Mouse (Mus musculus) ovary, postnatal 10 days (tissue): ENCODE data around the gene Ubl4b.
A peak's percentile ranks its signal among the peaks of the same experiment; 100 is the strongest.

ENCODE experiments used
- DNase-seq: peaks from one replicate; pipeline ENCODE4 v3.0.0; 2022; ENCODE audit warnings: low spot score

The Ubl4b gene

DNA sequence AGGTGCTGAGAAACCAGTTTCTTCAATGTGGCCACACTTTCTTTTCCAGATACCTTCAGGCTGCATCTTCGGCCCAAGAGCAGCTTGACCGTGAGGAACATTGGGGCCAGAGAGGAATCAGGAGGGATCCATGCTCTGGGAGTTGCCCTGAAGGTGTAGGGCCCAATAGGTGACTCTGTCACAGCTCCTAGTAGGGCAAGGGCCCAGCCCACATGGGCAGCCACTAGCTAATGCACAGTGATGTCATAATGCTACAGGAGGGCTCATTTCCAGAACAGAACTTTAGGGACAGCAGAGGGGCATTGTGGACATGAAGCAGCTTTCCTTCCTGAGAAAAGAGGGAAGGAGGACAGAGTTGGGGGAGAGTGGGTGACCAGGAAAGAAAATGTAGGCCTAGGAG lies at the start of gene Ubl4b:
Gene Ubl4b, minus strand, starts transcription at position 232 of the 400 bp plus-strand sequence.
- DNase-seq, result no peak

DNA sequence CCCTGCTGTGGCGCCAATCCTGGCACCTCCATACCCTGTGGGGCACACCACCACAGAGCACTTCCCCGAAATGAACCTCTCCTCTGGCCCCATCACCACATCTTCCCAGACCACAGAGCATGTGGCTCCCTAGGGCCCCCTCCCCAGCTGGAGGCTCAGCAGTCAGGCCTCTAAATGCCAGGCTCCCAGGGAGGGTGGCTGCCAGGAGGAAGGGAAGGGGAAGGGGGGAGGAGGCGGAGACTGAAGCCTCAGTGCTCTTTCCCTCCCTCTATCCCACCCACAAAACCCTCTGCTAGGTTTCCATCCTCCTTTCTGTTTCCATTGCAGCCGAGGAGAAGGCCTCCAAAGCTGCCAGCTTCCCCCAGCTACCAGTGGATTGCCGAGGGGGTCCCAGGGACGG lies 45.3 kb upstream of the Ubl4b start:
- no peak for DNase-seq

DNA sequence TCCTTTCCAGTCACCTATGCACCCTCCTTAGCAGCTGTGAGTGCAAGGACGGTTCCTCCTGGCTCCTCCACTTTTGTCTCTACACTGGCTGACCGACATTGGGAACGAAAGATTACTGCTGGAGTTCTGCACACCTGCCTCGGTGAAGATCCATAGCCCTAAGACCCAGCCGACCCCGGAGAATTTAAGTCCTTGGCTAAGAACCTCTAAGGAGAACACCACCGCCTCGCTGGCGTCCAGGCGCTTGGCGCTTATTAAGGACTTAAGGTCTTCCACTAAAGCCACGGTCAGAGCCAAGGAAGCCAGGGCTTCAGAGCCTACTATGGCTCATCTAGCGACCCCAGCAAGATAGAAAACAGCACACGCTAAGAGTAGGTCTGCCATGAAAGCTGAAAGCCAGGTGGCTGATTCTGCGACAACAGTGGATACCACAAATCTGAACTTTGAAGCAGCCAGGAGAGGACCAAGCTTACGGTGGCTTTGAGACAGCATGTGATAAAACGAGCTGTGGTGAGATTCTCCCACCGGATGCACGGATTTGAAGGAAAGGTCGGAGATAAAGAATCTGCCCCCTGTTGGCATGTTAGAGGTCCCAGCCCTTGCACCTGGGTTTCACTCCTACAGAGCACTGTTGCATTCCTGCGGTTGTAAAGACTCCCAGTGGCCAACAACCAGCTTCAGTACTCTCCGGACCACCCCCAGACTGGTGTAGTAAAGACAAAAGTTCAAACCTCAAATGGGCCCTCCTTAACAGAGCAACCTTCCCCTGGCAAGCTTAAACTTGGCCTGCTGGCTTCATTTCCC lies 42.9 kb upstream of the Ubl4b start:
- DNase-seq, result no peak

DNA sequence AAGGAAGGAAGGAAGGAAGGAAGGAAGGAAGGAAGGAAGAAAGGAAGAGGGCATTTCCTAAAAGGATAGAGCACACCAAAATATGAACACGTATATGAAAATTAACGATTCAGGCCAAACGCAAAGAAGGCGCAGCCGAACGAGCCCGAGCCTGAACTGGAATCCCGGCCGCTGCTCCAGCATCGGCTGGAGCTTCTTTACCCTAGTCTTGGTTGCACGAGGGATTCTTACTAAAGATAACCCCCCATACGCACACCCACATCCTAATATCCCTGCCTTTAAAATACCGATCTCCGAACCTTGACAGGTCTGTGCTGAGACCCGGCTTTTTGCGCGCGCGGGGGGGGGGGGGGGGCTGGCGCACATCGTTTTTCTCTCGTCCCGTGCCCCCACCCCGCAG lies 42.3 kb upstream of the Ubl4b start:
- no peak for DNase-seq

DNA sequence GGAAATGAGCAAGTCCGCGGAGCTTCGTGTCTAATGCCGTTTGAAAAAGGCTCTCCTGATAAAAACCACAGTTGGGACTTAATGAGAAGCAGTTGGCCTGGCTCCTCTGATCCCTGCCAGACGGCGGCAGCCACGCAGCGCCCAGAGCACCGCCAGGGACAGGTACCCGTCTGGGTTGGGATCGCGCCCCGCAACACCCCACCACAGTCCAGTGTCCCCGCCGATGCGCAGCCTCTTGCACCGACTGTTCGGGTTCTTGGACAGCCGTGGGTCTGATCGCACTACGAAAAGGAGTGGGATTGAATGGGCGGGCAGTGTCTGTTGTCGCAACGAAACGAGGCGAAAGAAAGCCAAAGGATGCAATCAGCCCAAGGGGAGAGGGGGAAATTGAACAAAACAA lies 41.7 kb upstream of the Ubl4b start:
- peak; percentile 30 for DNase-seq

DNA sequence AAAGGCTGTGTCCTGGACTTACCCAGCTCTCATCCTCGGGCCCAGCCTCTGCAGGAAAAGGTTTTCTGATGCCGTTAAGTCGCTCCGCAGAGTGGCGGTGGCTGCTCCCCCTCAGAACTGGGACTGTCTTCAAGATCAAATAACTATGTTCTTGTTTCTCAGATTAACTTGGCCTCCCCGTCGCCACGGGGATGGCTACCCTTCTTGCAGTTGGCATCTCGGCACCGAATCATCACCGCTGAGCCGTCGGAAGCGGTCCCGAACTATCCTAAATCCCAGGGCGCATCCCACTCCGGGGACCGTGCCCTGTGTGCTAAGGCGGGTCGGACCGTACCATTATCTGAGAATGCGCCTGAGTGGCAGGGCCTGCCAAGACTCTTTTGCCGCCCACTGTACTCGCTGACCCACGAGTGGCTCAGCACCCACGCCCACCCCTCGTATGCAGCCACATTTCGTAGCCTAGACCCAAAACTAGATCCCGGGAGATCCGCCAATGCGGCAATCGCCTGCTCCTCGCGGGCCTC lies 41.1 kb upstream of the Ubl4b start:
- peak; percentile 13 for DNase-seq

DNA sequence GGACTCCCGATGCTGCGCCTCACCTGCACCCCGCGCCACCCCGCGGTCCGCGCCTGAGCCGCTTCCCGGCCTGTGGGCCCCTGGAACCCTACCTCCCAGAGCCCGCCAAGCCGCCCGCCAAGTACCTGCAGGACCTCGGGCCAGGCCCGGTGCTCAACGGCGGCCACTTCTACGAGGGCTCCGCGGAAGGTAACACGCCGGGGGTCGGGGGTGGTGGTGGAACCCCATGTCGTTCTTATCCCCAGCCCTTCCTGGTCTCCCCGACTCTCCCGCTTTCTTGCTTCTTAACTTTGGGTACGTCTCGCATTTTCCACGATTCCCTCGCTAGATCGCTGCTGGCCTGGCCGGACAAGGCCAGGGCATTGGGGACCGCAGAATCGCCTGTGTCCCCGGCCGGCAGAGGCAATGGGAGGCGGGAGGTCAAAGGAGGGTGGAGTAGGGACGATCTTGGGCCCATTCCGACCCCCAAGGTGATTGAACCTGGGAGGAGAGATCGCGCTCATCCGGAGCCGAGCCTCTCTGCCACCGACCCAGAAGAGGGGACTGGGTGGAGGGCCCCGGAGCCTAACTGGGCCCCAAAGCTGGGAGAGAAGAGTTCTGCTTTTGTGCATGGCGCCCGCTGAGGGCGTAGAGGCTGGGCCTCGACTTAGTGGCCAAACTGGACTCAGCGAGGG lies 40.5 kb upstream of the Ubl4b start:
- DNase-seq, result no peak

DNA sequence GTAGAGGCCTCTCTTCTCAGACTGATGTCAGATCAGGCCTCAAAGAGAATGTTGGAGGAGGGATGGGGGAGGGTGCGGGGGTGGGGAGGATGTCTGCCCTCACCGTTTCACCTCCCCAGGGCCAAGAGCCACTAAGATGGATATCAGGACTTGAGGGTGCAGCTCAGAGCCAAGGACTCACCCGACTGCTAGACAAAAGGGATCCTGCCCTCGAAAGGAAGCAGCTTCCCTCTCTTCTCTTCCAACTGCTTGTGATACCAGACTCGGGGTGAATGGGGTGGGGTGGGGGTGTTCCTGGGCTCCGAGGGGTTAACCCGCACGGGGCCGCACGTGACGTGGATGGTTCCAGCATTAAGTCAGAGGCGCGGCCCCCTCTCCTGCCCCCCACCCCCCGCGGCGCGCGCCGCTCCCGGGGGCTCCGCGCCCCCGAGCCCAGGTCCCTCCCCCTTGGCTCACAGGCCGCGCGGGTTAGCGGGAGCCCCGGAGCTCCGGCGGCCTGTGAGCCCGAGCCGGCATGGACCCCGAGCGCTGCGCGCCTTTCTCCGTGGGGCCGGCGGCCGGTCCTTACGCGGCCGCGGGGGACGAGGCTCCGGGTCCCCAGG lies 39.9 kb upstream of the Ubl4b start, which contains the start of gene Alx3:
Gene Alx3, plus strand, starts transcription at position 370 of the 602 bp plus-strand sequence.
- DNase-seq, result no peak

DNA sequence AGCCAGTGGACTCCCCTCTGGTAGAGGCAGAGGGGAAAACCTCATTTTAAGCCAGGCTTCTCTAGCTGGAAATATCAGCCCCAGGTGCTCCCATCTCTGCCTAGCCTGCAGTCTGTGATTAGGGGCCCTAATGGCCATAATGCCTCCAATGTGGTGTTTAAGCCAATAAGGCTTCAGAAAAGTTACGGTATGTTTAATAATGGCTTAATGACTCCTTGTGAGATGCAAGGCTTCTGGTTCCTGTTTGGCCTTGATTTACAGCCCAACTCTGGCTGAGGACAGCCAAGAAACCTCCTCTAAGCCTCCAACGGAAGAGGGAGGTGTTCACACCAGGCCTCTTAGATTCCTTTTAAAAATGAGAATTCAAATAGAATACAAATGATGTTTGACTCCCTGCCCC lies 38.8 kb upstream of the Ubl4b start:
- no peak for DNase-seq

DNA sequence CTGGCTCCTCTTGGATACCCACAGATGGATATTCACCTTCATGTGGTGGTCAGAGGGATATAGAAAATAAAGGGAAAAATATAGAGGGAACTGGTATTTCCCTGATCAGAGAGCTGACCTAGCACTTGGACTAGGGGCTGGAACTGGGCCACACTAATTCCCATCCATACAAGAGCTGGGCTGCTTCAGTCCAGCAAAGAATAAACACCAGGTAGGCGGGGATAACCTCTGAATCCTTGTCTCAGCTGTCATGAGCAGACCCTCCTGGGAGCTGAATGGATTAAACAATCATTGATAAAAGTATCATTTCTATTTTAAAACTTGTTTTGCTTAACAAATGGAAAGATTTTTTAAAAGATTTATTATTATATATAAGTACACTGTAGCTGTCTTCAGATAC lies 36.7 kb upstream of the Ubl4b start:
- DNase-seq, result no peak

DNA sequence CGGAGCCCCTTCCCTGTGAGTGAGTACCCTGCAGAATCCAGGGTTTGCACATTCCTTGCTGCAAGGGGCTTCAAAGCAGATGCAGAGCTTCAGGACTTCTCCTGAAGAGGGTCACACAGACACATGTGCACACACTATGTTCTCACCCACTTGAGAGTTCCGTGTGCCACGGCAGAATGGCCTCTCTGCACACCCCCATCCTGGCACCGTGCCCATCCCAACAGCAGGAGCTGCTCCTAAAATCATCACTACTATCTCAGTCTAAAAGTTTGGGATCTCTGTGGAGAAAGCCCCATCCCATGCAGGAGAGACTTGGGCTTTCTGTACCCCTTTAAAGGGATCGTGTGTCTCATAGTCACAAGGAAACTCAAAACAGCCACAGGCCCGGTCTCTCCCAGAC lies 31.6 kb upstream of the Ubl4b start:
- no peak for DNase-seq

DNA sequence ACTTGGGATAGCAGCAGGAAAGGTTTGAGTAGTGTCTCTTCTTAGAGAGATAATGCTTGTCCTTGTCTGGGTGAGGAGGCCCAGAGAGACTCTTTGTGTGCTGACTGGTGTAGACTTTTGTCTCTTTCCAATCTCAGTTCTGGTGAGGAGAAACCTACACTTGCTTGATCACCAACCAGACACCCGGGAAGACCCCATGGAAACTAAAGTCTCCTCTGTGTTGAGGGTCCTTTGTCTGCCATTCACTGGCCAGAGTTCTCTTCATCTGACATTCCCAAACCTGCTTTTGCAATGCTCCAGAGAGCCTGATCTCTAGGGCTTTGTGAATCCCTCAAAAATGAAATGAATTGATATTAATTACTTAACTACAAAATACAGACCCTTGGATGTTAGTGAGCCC lies 29.0 kb upstream of the Ubl4b start:
- DNase-seq, result no peak

DNA sequence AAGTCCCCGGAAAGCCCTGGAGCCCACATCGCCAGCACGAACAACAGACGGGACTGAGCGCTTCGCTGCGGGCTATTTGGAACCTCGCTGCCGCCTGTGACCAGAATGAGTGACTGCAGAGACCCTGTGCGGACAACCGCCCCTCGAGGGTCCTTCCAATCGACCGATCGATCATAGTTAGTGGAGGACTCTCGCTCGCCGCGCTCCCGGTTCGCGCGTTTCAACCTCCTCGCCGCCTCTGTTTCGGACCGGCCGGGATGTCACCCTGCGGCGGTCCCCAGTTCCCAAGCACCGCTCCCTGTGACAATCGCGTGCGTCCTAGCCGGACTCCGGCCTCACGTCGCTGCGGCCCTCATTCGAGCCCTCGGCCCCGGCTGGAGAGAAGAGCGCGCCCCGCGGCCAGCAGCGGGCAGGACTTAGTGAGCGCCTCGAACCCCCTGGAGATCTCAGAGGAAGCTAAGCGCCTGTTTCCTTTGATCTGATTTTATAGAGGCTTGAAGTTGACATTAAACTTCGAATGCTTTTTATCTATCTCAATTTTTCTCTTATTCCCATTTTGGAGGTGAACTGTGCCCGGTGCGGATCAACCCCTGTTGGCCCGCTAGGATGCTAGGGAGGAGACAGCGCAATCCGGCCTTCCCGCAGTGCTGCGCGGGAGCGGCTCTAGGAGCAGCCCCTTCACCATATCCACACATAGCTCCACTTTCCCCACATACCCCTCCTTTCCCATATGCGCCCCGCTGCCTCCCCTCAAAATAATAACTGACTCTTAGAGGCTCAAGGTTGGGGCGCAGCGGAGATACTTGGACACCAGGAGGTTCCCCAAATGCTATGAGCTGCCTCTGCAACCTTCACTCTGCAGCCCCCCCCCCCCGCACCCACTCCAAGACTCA lies 28.2 kb upstream of the Ubl4b start:
- DNase-seq, result no peak

DNA sequence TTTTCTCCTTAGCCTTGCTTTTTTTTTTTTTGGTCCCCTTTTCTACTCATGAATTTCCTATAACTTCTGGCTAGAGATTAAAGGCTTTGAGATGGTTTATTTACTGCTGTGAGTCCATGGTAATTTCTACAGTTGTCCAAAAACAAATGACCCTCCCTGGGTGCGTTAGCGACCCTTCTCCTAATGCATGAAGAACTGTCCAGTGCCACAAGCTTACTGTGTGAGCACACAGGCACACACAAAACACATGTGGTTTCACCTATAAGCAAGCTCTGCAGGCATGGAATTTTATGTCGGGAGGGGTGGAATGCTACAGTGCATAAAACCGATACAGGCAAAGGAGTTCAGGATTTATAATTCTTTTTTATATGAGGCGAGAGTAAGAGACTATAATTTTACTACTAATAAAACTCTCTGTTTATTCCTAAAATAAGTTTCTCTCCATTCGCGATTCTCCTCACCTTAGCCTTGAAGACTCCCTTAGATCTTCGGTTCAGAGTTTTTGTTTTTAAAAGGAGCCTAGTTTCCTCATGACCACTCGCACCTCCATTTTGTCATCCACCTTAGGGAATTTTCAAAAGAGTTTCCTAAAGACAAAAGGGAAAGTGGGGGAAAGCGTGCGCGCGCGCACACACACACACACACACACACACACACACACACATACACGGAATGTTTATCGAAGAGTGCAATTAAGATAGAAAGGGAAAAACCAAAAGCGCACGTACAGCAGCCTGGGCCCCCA lies 27.4 kb upstream of the Ubl4b start:
- DNase-seq, result no peak

DNA sequence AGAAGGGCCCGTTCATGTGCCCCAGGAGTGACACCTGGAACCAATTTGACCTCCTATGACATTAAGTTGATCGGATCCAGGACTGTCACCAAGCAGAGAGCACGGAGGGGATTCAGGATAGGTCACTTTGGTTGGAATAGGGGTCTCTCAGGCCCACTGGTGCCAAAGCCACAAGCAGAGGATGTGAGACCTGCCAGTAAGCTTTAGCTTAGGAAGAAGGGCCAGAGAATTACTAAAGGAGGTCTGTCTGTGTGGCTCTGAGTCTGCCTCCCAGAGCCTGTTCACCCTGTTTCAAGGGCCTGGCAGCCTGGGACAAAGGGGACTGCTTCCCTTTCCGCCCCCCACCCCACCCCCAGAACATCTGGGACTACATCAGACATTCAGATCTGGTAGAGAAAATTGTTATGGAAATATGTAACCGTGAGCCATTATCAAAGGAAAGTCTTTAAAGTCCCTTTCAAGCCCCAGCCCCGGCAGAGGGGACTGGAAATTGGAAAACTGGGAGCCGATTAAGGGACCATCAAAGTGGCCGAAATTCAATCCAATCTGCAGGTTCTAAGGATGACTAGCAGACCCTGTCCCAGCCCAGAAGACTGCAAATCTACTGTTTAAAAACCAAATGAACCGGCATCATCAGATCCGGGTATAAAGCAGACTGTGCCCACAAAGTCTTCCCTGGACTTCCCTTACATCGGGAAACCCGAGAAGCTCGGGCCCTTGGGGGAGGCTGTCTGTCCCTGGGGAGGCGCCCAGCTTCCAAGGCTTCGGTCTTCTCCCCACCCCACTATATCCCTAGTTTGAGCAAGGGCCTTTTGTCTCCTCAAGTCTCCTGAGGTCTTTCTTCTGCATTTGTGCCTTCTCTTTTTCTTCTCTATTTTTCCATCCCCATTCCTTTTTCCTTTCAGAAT lies 26.5 kb upstream of the Ubl4b start:
- no peak for DNase-seq

DNA sequence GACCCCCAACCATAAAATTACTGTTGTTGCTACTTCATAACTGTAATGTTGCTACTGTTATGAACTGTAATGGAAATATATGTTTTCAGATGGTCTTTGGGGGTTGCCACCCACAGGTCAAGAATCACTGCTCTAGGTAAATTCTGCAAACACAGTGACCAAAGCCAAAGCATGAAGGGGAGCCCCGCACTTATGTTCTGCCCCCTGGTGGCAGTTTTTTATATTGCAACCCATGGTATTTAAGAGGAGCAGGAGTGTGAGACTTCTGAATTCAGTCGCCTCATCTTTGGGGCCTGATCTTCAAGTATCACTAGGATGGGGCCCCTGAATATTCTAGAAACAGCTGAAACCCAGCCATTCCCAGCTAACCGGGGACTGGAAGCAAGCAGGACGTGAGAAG lies 24.6 kb upstream of the Ubl4b start:
- DNase-seq, result peak; percentile 34

DNA sequence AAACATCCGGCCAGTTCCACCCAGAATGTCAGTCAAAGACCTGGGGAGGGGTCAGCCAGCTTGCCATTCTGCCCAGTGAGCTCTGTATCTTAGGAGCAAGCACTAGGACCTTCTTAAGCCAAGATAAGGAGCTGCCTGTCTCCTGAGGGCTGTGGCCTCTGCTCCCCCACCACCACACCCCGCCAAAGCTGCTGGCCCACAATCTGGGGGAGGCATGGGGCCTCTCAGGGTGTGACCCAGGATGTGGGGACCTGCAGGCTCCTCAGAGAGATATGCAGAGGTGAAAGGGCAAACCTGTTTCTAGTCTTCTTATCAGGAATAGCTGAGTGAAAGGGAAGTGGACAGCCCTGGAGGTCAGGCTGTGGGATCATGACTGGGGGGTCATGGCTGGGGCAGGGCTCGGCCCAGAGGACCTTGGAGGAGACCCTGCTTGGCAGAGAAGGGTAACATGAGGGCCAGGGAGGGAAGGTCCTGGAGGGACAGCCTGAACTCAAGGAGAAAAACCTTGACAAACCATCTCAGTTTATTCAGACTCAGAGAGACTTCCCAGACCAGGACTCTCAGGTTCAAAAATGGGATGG lies 23.0 kb upstream of the Ubl4b start:
- no peak for DNase-seq

DNA sequence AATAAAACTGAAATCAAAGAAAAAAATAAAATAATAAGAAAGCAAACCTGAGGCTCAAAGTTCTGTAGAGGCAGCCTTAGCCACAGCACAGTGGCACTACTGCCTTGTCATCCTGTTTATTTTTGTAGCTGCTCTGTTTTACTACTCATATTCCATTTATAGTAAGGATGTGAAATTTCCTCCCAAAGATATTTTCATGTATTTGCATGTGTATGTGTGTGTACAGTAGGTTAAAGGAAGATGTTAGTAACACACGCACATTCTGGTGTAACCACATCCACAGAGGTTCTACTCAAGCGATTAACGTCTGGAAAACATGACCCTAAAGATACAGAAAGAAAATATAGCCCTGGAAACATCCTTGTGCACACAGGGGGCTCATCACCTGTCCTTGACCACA lies 21.9 kb upstream of the Ubl4b start:
- DNase-seq, result no peak

DNA sequence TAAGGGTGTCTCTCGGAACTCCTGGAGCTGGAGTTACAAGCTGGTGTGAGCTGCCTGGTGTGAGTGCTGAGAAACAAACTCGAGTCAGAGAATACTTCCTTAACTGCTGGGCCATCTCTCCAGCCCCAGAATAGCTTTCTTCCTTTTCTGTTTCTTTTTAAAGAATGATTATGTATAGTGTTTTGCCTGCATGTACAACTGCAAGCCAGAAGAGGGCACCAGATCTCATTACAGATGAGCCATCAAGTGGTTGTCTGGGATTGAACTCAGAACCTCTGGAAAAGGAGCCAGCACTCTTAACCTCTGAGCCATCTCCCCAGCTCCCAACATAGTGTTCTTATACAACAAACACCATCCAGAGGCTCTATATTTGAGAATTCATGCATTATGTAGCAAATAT lies 16.3 kb upstream of the Ubl4b start:
- DNase-seq, result no peak

DNA sequence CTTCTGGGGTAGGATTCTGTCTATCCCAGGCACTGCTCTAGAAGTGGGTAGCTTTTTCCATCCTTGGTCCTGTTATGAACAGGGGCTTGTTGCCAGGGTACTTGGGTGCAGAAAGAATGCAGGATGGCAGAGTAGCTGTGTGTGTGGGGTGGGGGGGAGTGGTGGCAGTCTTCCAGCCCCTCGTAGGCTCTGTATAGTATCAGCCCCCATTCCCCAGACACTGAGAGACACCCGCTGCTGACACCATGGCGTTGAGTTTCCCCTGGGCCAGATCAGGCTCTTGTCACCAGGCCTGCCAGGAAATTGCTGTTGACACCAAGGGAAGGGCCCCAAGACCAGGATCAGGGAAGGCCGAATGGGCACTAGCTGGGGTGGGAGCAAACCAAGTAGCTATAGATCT lies 13.8 kb upstream of the Ubl4b start:
- DNase-seq, result no peak
